Mouse (Mus musculus) bone marrow macrophage, adult 2 months (primary cell): ENCODE data around the gene Lactbl1. TPM values are rescaled to one million over a fixed set of nuclear protein-coding genes. Genes with fewer than 3 reads are reported as not detected.

ENCODE experiments used
- H3K27ac ChIP-seq: 2 replicates; pipeline ENCODE4 v1.5.1; 2012; ENCODE audit warnings: low read depth, low read length; ENCODE audit not compliant: insufficient read depth
- H3K4me1 ChIP-seq: 2 replicates; pipeline ENCODE4 v1.6.1; 2012; ENCODE audit warnings: low read length; ENCODE audit not compliant: control insufficient read depth, insufficient read depth
- H3K4me3 ChIP-seq: 2 replicates; pipeline ENCODE4 v1.5.1; 2012; ENCODE audit warnings: mild to moderate bottlenecking, low read length, moderate library complexity; ENCODE audit not compliant: insufficient read depth
- CTCF ChIP-seq: IDR thresholded peaks from 2 replicates; pipeline ENCODE4 v1.5.1; 2012; ENCODE audit warnings: low read depth, mild to moderate bottlenecking, low read length, moderate library complexity
- POLR2A ChIP-seq: IDR thresholded peaks from 2 replicates; pipeline ENCODE4 v1.6.1; 2012; ENCODE audit warnings: mild to moderate bottlenecking, low read depth, low read length, borderline replicate concordance
- polyA plus RNA-seq: library from polyadenylated mRNA; stranded (reverse); fragments of >200 nt; gene quantifications from 2 replicates; pipeline ENCODE4 v1.2.4, GENCODE M21; 2012; ENCODE audit not compliant: missing spikeins, insufficient read depth, insufficient read length

Lactbl1 gene
- polyA plus RNA-seq, 1 experiment = not detected

DNA sequence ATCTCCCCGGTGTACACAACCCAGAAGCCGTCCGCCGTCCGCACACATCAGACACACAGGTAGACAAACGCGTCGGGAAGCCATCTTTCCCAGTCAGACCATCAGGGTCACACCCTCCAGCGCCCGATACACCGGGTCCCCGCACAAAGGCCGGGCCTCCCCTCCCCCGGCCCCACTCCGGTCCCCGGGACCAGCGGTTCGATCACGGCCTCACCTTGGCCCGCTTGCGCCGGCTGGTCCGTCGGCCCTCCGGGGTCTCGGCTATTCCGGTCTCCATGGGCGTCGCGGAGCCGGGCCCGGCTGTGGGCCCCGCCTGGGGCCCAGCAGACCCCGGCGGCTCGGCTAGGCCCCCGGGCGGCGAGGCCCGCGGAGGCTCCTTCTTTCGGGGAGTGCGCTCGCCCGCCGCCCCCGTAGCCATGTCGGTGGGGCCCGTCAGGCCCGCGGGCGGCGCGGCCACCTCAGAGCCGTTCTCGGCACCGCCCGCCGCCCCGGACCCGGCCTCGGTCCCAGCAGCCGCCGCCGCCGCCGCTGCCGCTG lies 20.3 kb upstream of the Lactbl1 start:
- peak overlapping the region; percentile 94 for H3K4me3 ChIP-seq
- TF ChIP-seq POLR2A (no peak), CTCF (no peak)
- peaks cover 11% of the 10 kb centered on the region for H3K4me1 ChIP-seq
- peak overlapping the region; percentile 34; the same call in 1 of the 2 replicates for H3K27ac ChIP-seq

DNA sequence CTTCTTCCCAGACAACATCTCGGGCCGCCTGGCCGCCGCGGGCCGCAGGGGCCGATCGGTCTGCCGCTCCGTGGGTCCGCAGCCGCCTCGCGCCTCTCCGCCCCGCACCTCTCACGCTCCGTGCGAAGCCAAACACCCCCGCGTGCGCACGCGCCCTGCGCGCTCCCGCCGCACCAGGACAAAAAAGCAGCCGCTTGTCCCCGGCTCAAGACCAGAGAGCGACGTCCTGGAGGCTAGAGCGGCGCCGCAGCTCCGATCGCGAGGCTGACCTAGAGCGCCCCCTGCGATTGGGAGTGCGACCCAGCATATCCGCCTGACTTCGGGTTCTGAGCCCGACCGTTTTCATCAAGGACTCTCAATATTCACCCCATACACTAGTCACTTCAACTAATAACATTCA lies 19.9 kb upstream of the Lactbl1 start, which contains the start of gene Kdm1a:
TSS of gene Kdm1a (minus strand) at position 156 of the 400 bp plus-strand sequence.
- no peak for TF ChIP-seq POLR2A
- peak; percentile 33; the same call in 1 of the 2 replicates for TF ChIP-seq CTCF
- Histone ChIP-seq H3K4me3 (peak within 1 kb of the TSS; percentile 94), H3K4me1 (peaks cover 11% of the 10 kb centered on the region), H3K27ac (peak within 1 kb of the TSS; percentile 34; the same call in 1 of the 2 replicates)

DNA sequence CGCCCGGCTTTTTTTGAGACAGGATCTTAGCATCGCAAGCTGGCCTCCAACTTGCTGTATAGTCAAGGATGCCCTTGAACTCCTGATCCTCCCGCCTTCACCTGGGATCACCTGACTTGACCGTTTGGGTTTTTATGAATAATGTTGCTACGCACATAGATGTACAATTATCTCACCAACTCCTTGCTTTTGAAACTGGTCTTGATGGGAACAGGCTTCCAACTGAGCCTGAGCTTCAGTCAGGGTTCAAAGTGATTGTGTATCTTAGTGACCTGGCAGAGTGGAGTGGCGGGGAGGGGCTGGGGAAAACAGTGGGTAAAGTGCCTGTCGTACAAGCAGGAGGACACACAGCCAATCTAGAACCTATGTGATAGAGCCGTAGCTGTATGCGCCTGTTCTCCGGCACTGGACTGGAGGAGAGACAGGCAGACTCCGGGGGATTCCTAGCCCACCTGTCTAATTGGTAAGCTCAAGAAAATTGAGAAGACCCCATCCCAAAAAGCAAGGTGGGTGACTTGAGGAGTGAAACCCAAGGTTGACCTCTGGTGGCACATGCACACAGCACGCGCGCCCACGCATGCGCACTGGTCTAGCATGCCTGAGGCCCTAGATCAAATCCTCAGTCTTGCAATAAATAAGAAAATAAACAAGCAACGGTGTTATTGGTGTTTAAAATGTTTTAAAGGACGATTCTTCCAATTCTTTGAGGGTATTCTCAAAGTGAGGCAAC lies 16.5 kb upstream of the Lactbl1 start:
- TF ChIP-seq POLR2A (no peak), CTCF (no peak)

DNA sequence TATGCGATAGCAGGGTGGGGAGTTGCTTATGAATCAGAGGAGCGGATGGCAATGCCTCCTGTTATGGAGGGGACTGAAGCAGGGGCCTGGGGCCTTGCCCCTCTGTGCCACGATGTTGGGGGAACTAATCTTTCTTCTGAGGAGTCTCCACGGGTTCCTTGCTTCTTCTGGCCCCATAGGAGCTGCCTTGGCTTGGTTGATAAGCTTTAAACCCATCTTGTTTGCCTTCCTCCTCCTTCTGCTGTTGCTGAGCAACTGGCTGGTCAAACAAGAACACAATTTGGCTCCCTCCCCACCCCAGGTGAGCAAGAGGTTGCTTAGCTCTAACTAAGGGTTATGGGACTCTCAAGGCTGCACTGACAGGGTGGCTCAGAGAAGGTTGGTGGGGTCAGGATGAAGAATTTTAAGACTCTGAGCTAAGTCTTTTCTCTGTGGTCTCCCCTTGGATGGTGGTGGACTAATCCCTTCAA lies 12.0 kb upstream of the Lactbl1 start, which contains the start of gene Tex46:
TSS of gene Tex46 (plus strand) at position 51 of the 470 bp plus-strand sequence.
- Histone ChIP-seq H3K4me3 (no peak within 1 kb of the TSS), H3K4me1 (no peaks in the 10 kb centered on the region), H3K27ac (no peak within 1 kb of the TSS)
- TF ChIP-seq CTCF = no peak

More for the DNA sequence above, 16.5 kb upstream of the Lactbl1 start:
- Histone ChIP-seq H3K4me3 (no peak overlapping the region), H3K27ac (no peak overlapping the region), H3K4me1 (no peaks in the 10 kb centered on the region)

DNA sequence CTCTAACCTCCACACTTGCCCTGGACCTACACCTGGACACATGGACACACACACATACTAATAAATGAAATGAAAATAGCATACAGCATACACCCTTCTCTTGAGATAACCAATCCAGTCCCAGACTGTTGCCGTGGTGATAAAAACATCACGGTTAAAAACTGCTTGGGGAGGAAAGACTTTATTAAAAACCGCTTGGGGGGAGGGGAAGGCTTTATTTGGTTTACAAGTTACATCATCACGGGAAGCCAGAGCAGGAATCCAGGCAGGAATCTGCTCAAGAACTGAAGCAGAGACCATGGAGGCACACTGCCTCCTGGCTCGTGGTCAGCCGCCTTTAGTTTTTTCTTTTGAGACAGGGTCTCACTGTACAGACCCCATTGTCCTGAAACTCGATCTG lies 8.8 kb upstream of the Lactbl1 start:
- no peak overlapping the region for H3K4me3 ChIP-seq
- TF ChIP-seq CTCF (no peak), POLR2A (no peak)
- no peak overlapping the region for H3K27ac ChIP-seq
- H3K4me1 ChIP-seq = no peaks in the 10 kb centered on the region

DNA sequence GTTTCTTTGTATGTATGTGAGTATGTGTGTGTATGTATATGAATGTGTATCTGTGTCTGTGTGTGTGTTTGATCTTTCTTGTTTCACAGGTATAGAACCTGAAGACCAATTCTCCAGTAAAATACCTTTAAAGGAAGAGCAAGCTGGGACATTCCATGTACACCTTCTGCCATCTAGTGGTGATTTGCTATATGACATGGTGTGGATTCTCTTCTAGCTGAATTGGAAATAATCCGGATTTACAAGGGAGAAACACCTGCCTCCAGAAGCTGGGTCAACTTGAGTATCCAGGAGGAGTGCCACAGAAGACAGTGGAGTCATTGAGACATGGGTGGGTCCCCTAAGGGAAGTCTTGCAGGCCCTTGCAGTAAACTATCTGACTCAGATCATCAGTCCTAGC lies 1.1 kb upstream of the Lactbl1 start:
- Histone ChIP-seq H3K4me3 (no peak overlapping the region), H3K27ac (no peak overlapping the region), H3K4me1 (peaks cover 1% of the 10 kb centered on the region; the same call in 1 of the 2 replicates)
- TF ChIP-seq CTCF (no peak), POLR2A (no peak)

DNA sequence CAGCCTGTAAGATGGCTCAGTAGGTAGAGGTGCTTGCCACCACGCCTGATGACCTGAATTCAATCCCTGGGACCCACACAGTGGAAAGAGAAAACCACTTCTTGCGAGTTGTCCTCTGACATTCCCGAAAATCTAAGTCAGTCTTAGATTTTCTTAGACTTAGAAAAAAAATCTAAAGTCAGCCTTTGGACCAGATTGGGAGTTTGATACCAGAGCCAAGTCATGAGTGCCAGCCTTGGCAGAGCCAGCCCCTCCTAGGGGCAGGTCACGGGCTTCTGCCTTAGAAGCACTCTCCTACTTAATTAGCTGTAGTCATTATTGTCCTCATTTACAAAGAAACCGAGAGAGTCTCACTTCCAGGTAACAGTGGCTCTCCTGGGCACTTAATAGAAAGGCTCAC lies 465 bp upstream of the Lactbl1 start:
- Histone ChIP-seq H3K4me1 (peaks cover 7% of the 10 kb centered on the region), H3K4me3 (no peak overlapping the region), H3K27ac (no peak overlapping the region)
- TF ChIP-seq POLR2A (no peak), CTCF (no peak)

DNA sequence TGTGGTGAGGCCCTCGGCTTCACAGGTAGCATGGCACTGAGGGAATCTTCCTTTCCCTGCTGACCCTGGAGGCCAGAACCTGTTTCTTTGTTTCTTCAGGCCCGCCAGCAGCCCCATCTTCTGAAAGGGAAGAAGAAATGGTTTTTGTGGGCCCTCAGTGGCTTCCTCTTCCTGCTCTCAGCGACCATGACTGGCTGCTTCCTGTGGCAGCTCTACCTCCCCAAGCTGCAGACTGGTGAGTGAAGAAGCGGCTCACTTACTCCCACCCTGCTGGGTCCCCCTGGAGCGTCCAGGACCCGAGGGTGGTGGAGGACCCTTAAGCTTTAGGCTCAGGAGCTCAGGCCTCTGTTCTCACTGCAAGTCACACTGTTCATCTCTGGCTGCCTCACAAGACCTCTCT lies 4.2 kb downstream of the Lactbl1 start:
- Histone ChIP-seq H3K4me3 (no peak overlapping the region), H3K27ac (no peak overlapping the region), H3K4me1 (peaks cover 7% of the 10 kb centered on the region)
- TF ChIP-seq CTCF (no peak), POLR2A (no peak)

GRCm38 (mm10) chr4:136631237-136631994 lies 9.0 kb downstream of the Lactbl1 start:
- Histone ChIP-seq H3K27ac (no peak overlapping the region), H3K4me1 (peaks cover 5% of the 10 kb centered on the region), H3K4me3 (no peak overlapping the region)
- TF ChIP-seq POLR2A = no peak
- TF ChIP-seq CTCF = no peak
